Mouse (Mus musculus): ENCODE results near the gene Ubtf. TPM values are rescaled to one million over a fixed set of nuclear protein-coding genes. Genes with fewer than 3 reads are reported as not detected.

Gene Ubtf
- polyA plus RNA-seq, 1 experiment, result not detected

DNA sequence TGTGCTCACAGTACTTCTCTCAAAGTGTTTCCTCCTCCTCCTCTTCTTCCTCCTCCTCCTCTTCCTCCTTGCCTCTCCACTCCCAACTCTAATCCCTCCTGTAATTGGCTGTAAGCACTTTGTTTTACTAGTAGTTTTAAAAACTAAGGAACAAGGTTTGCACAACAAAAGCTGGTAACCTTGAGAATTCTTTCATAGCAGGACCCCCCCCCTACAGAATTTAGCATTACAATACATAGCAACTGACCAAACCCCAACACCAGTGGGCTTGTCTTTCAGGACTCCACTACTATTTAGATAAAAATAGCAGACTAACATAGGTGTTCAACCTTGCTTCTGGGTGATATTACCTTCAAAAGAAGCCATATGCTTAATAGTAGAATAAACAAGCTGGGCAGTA lies 10.0 kb upstream of the Ubtf start:
- no peak for TF ChIP-seq CTCF (IDR thresholded peaks at IDR 0.05; ENCODE audit: insufficient read depth, low read depth, low read length)
- no peak for TF ChIP-seq POLR2A (IDR thresholded peaks at IDR 0.05; ENCODE audit: insufficient read depth, low read depth, low read length)
- Histone ChIP-seq H3K27ac (ENCODE audit: insufficient read depth, low read depth, low read length) (no peak overlapping the region), H3K4me3 (ENCODE audit: insufficient read depth, low read depth, low read length) (no peak overlapping the region), H3K4me1 (ENCODE audit: control insufficient read depth, insufficient read depth, low read length) (no peaks in the 10 kb centered on the region)

DNA sequence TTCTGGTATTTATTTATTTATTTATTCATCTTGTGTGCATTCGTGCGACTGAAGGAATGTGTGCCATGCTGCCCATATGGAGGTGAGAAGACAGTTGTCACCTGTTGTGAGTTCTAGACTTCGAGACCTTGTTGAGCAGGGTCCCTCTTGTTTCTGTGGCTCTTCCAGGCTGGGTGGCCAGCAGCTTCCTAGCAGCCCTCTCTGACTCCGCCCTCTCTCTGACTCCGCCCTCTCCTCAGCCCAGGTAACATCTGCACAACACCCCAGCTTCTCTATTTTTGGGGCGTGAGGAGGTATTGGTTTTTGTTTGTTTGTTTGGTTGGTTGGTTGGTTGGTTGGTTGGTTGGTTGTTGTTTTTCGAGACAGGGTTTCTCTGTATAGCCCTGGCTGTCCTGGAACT lies 8.3 kb upstream of the Ubtf start:
- WGBS, result 92% methylated on average over 7 of the region's 7 CpGs
- no peak overlapping the region for H3K4me3 ChIP-seq (ENCODE audit: insufficient read depth, low read depth, low read length)
- H3K4me1 ChIP-seq (ENCODE audit: control insufficient read depth, insufficient read depth, low read length), result no peaks in the 10 kb centered on the region
- no peak overlapping the region for H3K27ac ChIP-seq (ENCODE audit: insufficient read depth, low read depth, low read length)
- no peak for TF ChIP-seq POLR2A (IDR thresholded peaks at IDR 0.05; ENCODE audit: insufficient read depth, low read depth, low read length)
- no peak for TF ChIP-seq CTCF (IDR thresholded peaks at IDR 0.05; ENCODE audit: insufficient read depth, low read depth, low read length)

DNA sequence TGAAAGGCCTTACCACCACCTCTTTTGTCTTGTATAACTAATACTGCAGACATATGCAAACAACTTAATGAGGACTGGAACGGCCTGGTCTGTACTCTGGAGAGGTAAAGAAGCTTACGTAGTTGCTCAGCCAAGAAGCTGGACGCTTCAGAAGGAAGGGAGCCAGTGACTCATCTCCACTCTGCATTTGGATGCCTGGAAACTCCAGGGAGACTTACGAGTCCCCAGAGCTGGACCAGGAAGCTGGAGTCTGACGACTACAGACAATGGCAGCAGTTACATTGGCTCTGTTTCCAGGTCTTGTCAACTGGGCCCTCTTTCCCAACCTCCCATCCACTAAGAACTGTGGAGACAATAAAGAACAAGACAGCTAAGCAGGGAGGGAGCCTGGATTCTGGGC lies 7.7 kb upstream of the Ubtf start:
- no peak overlapping the region for H3K27ac ChIP-seq (ENCODE audit: insufficient read depth, low read depth, low read length)
- TF ChIP-seq CTCF (IDR thresholded peaks at IDR 0.05; ENCODE audit: insufficient read depth, low read depth, low read length) (no peak), POLR2A (IDR thresholded peaks at IDR 0.05; ENCODE audit: insufficient read depth, low read depth, low read length) (no peak)
- 41% methylated on average over 5 of the region's 5 CpGs for WGBS
- peaks cover under 1% of the 10 kb centered on the region for H3K4me1 ChIP-seq (ENCODE audit: control insufficient read depth, insufficient read depth, low read length)
- H3K4me3 ChIP-seq (ENCODE audit: insufficient read depth, low read depth, low read length), result no peak overlapping the region

DNA sequence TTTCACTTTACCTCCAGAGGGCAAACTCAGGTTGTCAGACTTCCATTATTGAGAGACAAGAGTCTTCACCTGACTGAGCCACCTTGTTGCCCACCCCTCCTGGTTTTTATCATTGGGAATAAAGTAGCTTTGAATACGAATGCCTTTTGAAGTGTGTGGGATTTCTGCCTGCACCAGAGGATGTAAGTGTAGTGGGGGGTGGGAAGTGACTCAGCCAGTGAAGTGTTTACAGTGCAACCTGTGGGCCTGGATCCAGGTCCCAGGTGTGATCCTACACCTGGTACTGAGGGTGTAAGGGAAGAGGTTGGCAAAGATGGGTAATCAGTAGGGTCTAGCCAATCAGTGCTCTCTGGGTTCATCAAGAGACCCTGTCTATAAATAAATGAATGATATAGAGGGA lies 4.0 kb upstream of the Ubtf start:
- peaks cover 12% of the 10 kb centered on the region for H3K4me1 ChIP-seq (ENCODE audit: control insufficient read depth, insufficient read depth, low read length)
- no peak overlapping the region for H3K4me3 ChIP-seq (ENCODE audit: insufficient read depth, low read depth, low read length)
- no peak for TF ChIP-seq POLR2A (IDR thresholded peaks at IDR 0.05; ENCODE audit: insufficient read depth, low read depth, low read length)
- no peak for TF ChIP-seq CTCF (IDR thresholded peaks at IDR 0.05; ENCODE audit: insufficient read depth, low read depth, low read length)
- 58% methylated on average over 1 of the region's 1 CpGs for WGBS
- no peak overlapping the region for H3K27ac ChIP-seq (ENCODE audit: insufficient read depth, low read depth, low read length)

DNA sequence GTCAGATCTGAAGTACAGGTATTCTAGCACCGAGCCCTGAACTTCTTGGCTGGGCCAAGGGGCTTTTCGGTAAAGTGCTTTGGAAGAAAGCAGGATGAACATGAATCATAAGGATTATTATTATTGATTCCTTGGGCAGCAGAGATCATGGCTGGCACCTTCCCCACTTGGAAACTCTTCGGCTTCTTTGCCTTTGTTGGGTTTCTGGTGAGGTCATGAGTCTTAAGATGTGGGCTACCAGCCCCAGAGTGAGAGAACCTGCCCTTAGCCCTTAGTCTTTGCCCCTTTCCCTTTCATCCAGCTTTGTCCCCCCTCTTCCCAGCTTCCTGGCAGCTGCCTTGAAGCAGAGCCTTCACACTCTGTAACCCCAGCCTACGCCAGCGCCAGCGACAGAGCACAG lies 2.4 kb upstream of the Ubtf start:
- no peak overlapping the region for H3K4me3 ChIP-seq (ENCODE audit: insufficient read depth, low read depth, low read length)
- WGBS, result 78% methylated on average over 6 of the region's 6 CpGs
- TF ChIP-seq CTCF (IDR thresholded peaks at IDR 0.05; ENCODE audit: insufficient read depth, low read depth, low read length) (no peak), POLR2A (IDR thresholded peaks at IDR 0.05; ENCODE audit: insufficient read depth, low read depth, low read length) (no peak)
- no peak overlapping the region for H3K27ac ChIP-seq (ENCODE audit: insufficient read depth, low read depth, low read length)
- peaks cover 12% of the 10 kb centered on the region for H3K4me1 ChIP-seq (ENCODE audit: control insufficient read depth, insufficient read depth, low read length)

DNA sequence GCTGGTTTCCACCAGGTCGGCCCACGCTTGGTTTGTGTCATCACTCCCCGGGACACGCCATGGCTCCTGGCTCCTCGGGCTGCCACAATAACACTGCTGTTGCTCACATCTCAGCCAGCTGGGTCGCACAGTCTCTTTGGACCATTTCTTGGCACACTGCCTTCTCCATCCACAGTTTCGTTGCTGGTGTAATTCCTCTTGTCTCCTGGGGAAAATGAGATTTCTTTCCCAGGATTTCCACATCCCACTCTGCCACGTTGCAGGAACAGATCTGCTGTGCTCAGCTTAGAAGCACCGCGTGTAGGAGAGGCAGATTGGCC lies 1.1 kb upstream of the Ubtf start:
- 2% methylated on average over 10 of the region's 10 CpGs for WGBS
- Histone ChIP-seq H3K4me3 (ENCODE audit: insufficient read depth, low read depth, low read length) (peak overlapping the region; percentile 88), H3K27ac (ENCODE audit: insufficient read depth, low read depth, low read length) (peak overlapping the region; percentile 89), H3K4me1 (ENCODE audit: control insufficient read depth, insufficient read depth, low read length) (peaks cover 17% of the 10 kb centered on the region)
- TF ChIP-seq POLR2A (IDR thresholded peaks at IDR 0.05; ENCODE audit: insufficient read depth, low read depth, low read length) (0 out of 2 replicates have a peak, but pooled peaks have one; percentile 17), CTCF (IDR thresholded peaks at IDR 0.05; ENCODE audit: insufficient read depth, low read depth, low read length) (no peak)

- Histone ChIP-seq H3K27ac (ENCODE audit: insufficient read depth, low read depth, low read length) (peak overlapping the region; percentile 89), H3K4me3 (ENCODE audit: insufficient read depth, low read depth, low read length) (peak overlapping the region; percentile 88), H3K4me1 (ENCODE audit: control insufficient read depth, insufficient read depth, low read length) (peaks cover 19% of the 10 kb centered on the region)
- WGBS, result under 1% methylated on average over 38 of the region's 38 CpGs
- no peak for TF ChIP-seq CTCF (IDR thresholded peaks at IDR 0.05; ENCODE audit: insufficient read depth, low read depth, low read length)
- TF ChIP-seq POLR2A (IDR thresholded peaks at IDR 0.05; ENCODE audit: insufficient read depth, low read depth, low read length), result peak; percentile 67
Observed at GRCm38 (mm10) chr11:102319941-102320685, 571 bp upstream of the Ubtf start.

GRCm38 (mm10) chr11:102318576-102319409 lies 749 bp downstream of the Ubtf start:
- under 1% methylated on average over 84 of the region's 84 CpGs for WGBS
- TF ChIP-seq CTCF (IDR thresholded peaks at IDR 0.05; ENCODE audit: insufficient read depth, low read depth, low read length), result no peak
- TF ChIP-seq POLR2A (IDR thresholded peaks at IDR 0.05; ENCODE audit: insufficient read depth, low read depth, low read length), result no peak
- peaks cover 19% of the 10 kb centered on the region for H3K4me1 ChIP-seq (ENCODE audit: control insufficient read depth, insufficient read depth, low read length)
- peak overlapping the region; percentile 88 for H3K4me3 ChIP-seq (ENCODE audit: insufficient read depth, low read depth, low read length)
- H3K27ac ChIP-seq (ENCODE audit: insufficient read depth, low read depth, low read length), result peak overlapping the region; percentile 100

DNA sequence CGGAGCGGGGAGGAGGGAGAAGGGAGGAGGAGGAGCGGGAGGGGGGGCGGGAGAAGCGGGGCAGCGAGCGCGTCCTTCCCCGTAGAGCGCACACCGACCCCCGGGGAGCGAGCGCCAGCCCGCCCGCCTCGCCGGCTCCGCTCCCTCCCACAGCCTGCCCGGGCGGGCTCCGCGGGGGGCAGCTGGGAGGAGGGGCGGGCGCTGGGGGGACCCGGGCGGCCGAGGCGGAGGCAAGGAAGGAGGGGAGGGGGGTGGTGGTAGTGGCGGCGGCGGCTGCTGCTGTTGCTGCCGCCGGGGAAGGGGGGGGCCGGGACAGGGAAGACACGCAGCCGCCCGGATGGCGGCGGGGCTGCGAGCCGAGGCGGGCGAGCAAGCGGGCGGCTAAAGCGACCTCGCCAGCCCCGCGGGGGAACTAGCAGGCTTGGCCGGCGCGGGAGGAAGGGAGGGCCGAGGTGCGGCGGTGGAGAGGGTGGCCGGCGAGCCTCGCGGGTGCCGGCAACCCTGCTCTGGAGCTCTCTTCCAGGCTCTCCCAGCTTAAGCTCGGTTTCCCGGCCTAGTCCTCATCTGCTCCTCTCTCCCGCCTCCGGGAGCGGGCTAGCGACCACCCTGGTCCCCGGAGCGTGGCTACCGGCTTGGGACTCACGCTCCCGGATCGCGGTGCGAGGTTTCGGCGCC lies 1.5 kb downstream of the Ubtf start:
- Histone ChIP-seq H3K27ac (ENCODE audit: insufficient read depth, low read depth, low read length) (peak overlapping the region; percentile 100), H3K4me1 (ENCODE audit: control insufficient read depth, insufficient read depth, low read length) (peaks cover 19% of the 10 kb centered on the region), H3K4me3 (ENCODE audit: insufficient read depth, low read depth, low read length) (peak overlapping the region; percentile 88)
- TF ChIP-seq CTCF (IDR thresholded peaks at IDR 0.05; ENCODE audit: insufficient read depth, low read depth, low read length) (no peak), POLR2A (IDR thresholded peaks at IDR 0.05; ENCODE audit: insufficient read depth, low read depth, low read length) (no peak; the same call in 1 of the 2 replicates)
- WGBS, result under 1% methylated on average over 67 of the region's 77 CpGs

Data from olfactory bulb, adult 2 months (tissue).